Mouse (Mus musculus) stomach, embryonic 16.5 days (tissue): ENCODE measurements around the gene Ufm1. TPM values are rescaled to one million over a fixed set of nuclear protein-coding genes. Genes with fewer than 3 reads are reported as not detected.

Source experiments
- ATAC-seq: fragments of 200-750 bp; cut with Nextera tagmentation; 2 replicates; pipeline ENCODE4 v1.8.0; 2017; ENCODE audit warnings: moderate number of reproducible peaks, moderate TSS enrichment; ENCODE audit not compliant: insufficient read depth, low FRiP score
- H3K27ac ChIP-seq: fragments of 300-500 bp; sonication (generic); 2 replicates; pipeline ENCODE4 v1.5.1; 2014; ENCODE audit warnings: low read length
- H3K27me3 ChIP-seq: fragments of 300-500 bp; sonication (generic); 2 replicates; pipeline ENCODE4 v1.6.1; 2014; ENCODE audit warnings: low read length, control low read depth, mixed read lengths; ENCODE audit not compliant: control insufficient read depth, insufficient read depth
- H3K36me3 ChIP-seq: fragments of 300-500 bp; sonication (generic); 2 replicates; pipeline ENCODE4 v1.6.1; 2014; ENCODE audit warnings: low read length; ENCODE audit not compliant: control insufficient read depth, insufficient read depth
- H3K4me1 ChIP-seq: fragments of 300-500 bp; sonication (generic); 2 replicates; pipeline ENCODE4 v1.6.1; 2014; ENCODE audit warnings: low read length, control low read depth, mixed read lengths; ENCODE audit not compliant: control insufficient read depth, insufficient read depth
- H3K4me2 ChIP-seq: fragments of 300-500 bp; sonication (generic); 2 replicates; pipeline ENCODE4 v1.6.1; 2014; ENCODE audit warnings: low read depth, low read length, mixed read lengths
- H3K4me3 ChIP-seq: fragments of 300-500 bp; sonication (generic); replicated peaks from 2 replicates; pipeline ENCODE4 v1.5.1; 2014; ENCODE audit warnings: mild to moderate bottlenecking, low read length
- H3K9ac ChIP-seq: fragments of 300-500 bp; sonication (generic); 2 replicates; pipeline ENCODE4 v1.6.1; 2014; ENCODE audit warnings: low read length
- H3K9me3 ChIP-seq: fragments of 300-500 bp; sonication (generic); replicated peaks from 2 replicates; pipeline ENCODE4 v1.6.1; 2016; ENCODE audit warnings: low read length, control low read depth; ENCODE audit not compliant: control insufficient read depth
- WGBS: fragments of 180-500 bp; shearing (Covaris S2); extraction: QIAGEN DNeasy Blood & Tissue Kit; methylation state at CpG from one replicate; pipeline ENCODE4 v1.1.7; 2014; 5-methylcytosine and 5-hydroxymethylcytosine counted together
- polyA plus RNA-seq: library from polyadenylated mRNA; unstranded; fragments of >200 nt; fragmentation: Nextera tagmentation; extraction: Ambion mirVana; gene quantifications from 2 replicates; pipeline ENCODE4 v1.2.1, GENCODE M21; 2015

The Ufm1 gene
- polyA plus RNA-seq = 124 and 135 TPM in 2 replicates

DNA sequence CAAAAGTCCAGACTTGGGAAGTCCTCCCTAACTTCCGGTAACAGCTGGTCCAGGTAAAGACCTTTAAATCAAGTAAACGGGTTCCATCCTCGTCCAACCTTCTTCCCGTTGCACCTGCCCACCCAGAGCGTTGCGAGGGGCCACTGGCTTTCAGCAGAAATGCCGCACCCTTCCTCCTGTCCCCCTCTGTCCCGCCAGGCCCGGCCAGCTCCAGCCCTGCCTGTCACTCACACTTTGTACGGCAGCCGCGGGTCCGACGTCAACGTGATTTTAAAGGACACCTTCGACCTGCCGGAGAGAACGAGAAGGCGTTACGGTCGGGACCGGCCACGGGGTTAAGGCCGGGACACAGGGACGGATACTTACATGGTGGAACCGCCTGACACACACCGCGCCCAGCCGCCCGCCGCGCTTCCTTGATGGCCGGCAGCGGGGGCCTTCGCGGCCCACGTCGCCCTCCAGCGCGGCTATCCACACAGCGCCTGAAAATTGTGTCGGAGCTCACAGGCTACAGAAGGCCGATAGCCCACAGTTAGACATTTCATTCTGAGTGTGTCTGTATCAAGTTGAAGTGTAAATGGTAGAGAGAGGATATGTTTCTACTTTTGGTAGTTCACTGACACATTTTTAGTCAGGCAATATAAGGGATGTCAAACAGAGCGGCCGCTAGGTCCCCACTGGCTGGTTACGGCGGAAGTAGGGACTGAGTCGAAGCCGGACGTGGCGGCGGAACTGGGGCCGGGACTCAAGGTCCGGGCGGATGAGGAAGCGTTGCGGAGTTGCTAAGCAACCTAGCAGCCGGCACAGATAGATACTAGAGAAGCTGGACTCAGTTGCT, at the start of gene Ufm1:
Gene Ufm1, minus strand, starts transcription at position 448 of the 838 bp plus-strand sequence.
- Histone ChIP-seq H3K9ac (peak within 1 kb of the TSS; percentile 89), H3K4me3 (peak within 1 kb of the TSS; percentile 90), H3K27ac (peak within 1 kb of the TSS; percentile 28; the same call in 1 of the 2 replicates), H3K9me3 (no peaks in the 10 kb centered on the region), H3K4me2 (peak within 1 kb of the TSS; percentile 71), H3K36me3 (peaks cover 15% of the 10 kb centered on the region), H3K4me1 (peaks cover 10% of the 10 kb centered on the region; the same call in 1 of the 2 replicates), H3K27me3 (no peaks in the 10 kb centered on the region)
- under 1% methylated on average over 58 of the region's 58 CpGs for WGBS
- ATAC-seq = peak; percentile 98

DNA sequence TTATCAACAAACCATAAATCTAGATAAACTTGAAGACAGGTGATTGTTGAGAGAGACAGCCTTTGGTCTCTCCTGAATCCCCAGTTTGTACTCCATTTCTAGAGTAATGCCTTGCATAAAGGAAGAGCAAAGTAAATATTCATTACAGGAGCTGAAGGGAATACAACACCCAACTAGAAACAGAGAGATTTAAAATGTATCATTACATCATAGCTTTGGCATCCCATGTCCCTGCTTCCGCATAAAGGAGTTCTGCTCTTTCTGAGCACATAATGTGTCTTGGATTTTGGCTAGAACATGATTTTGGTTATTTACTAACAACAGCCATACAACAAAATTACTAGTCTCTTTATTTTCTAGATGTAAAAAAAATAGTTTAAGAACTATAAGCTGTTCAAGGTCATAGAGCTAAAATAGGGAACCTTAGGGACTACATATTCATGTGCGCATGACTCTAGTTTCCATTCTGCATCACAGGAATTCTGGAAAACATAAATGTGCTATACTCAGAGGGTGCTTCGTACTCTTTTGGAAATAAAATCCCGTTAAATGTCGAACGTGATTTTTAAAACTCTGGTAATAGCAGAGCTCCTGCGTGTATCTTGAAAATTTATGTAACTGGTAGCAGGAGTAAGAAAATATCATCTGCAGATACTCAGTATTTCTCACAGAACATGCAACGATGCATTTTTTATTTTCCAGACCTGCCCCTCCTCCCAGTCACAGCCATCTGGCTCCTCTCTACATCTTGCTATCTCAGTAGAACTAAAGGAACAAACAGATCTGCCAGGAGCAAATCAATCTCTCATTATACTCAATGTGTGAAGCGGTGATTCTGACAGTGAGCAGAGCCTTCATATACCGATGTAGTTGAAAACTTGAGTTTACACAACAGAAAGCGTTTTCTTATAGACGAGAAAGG, 27.2 kb upstream of the Ufm1 start:
- Histone ChIP-seq H3K4me1 (no peaks in the 10 kb centered on the region), H3K36me3 (no peaks in the 10 kb centered on the region), H3K27ac (no peak overlapping the region), H3K9ac (no peak overlapping the region), H3K4me3 (no peak overlapping the region), H3K9me3 (0 out of 2 replicates have a peak, but pooled peaks cover 6% of the 10 kb centered on the region), H3K27me3 (no peaks in the 10 kb centered on the region), H3K4me2 (no peak overlapping the region)
- no peak for ATAC-seq
- WGBS = 65% methylated on average over 12 of the region's 12 CpGs

DNA sequence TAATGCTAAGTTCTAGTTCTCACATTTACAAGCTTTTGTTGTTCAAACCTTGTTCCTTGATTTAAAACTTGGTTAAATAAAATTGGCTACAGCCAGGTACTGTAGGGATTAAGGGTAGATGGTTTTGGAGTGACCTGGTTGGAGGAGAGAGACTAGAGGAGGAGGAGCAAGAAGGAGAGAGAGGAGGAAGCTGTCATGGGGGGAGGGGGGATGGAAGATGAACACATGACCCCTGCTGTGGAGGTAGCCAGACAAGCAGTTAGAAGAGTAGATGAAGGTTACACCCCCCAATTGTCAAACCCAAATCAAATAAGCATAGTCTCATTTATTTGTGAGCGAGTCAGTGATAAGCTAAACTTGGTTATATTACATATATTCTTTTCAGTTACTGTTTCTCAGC, 8.0 kb upstream of the Ufm1 start:
- WGBS = 85% methylated on average over 1 of the region's 1 CpGs
- no peak overlapping the region for H3K9ac ChIP-seq
- ATAC-seq = no peak
- H3K4me1 ChIP-seq = 0 out of 2 replicates have a peak, but pooled peaks cover 3% of the 10 kb centered on the region
- H3K9me3 ChIP-seq = no peaks in the 10 kb centered on the region
- H3K27ac ChIP-seq = no peak overlapping the region
- no peak overlapping the region for H3K4me3 ChIP-seq
- no peaks in the 10 kb centered on the region for H3K36me3 ChIP-seq
- no peak overlapping the region for H3K4me2 ChIP-seq
- H3K27me3 ChIP-seq = no peaks in the 10 kb centered on the region

DNA sequence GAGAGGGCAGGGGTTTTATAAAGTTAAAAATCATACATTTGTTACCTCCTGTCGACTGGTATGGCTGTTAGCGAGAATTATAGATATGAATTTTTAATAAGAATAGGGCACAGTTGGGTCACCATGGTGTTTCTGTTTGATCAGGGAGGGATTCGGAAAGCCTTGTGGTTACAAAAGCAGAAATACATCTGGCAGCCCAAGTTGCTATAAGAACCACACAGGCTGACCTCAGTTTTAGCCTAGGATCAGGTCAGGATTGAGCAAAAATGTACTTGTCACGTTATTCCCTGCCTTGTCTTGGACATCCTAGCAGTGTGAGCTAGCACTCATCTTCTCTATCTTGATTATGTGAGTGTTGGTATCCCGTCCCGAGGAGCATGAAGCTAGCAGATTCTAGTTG, 6.9 kb upstream of the Ufm1 start:
- ATAC-seq = no peak
- H3K4me3 ChIP-seq = no peak overlapping the region
- H3K4me2 ChIP-seq = no peak overlapping the region
- 69% methylated on average over 6 of the region's 6 CpGs for WGBS
- H3K9me3 ChIP-seq = no peaks in the 10 kb centered on the region
- no peaks in the 10 kb centered on the region for H3K36me3 ChIP-seq
- H3K4me1 ChIP-seq = 0 out of 2 replicates have a peak, but pooled peaks cover 3% of the 10 kb centered on the region
- H3K9ac ChIP-seq = no peak overlapping the region
- no peaks in the 10 kb centered on the region for H3K27me3 ChIP-seq
- no peak overlapping the region for H3K27ac ChIP-seq

DNA sequence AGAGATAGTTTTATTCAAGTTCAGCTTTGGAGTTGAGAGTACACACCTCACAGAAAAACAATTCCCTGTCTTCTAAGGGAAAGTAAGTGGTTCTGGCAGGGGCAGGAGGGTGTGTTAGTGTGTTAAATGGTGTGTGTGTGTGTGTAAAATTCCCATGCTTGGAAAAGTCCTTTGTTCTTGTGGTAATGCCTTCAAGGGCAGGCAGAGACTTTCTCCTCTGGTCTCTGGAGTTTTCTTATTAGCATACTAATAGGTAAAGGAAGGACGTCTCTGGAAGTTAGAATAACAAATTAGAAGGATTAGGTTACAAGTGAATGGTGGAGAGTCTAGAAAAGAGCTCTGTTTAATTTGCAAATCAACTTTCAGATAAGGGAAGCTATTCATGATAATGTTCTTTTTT, 5.6 kb upstream of the Ufm1 start:
- H3K27ac ChIP-seq = peak overlapping the region; percentile 83
- ATAC-seq = no peak
- WGBS = 10% methylated on average over 1 of the region's 1 CpGs
- H3K4me2 ChIP-seq = no peak overlapping the region
- H3K36me3 ChIP-seq = no peaks in the 10 kb centered on the region
- peaks cover 5% of the 10 kb centered on the region; the same call in 1 of the 2 replicates for H3K4me1 ChIP-seq
- H3K27me3 ChIP-seq = no peaks in the 10 kb centered on the region
- no peak overlapping the region for H3K9ac ChIP-seq
- no peaks in the 10 kb centered on the region for H3K9me3 ChIP-seq
- H3K4me3 ChIP-seq = no peak overlapping the region

DNA sequence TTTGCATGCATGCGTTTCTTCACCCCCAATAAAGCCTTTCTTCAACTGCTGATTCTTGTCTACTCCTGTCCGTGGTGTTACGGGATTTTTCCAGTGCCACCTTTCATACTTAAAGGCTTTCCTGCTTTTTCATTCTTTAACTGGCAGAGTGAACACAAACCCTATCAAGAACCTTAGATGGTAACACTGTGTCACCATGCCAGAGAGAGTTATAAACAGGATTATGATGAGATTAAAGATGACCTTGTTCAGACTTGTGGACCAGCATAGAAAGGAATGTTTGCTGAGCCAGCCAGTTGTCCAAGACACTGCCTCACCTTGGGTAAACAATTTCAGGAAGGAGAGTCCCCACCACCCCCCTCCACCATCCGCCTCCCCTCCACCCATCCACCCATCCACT, 4.6 kb upstream of the Ufm1 start:
- Histone ChIP-seq H3K4me1 (peaks cover 6% of the 10 kb centered on the region; the same call in 1 of the 2 replicates), H3K27ac (peak overlapping the region; percentile 36; the same call in 1 of the 2 replicates), H3K4me2 (no peak overlapping the region), H3K4me3 (no peak overlapping the region), H3K9ac (no peak overlapping the region), H3K9me3 (no peaks in the 10 kb centered on the region), H3K27me3 (no peaks in the 10 kb centered on the region), H3K36me3 (no peaks in the 10 kb centered on the region)
- WGBS = 55% methylated on average over 4 of the region's 4 CpGs
- ATAC-seq = peak; percentile 42; the same call in 1 of the 2 replicates

DNA sequence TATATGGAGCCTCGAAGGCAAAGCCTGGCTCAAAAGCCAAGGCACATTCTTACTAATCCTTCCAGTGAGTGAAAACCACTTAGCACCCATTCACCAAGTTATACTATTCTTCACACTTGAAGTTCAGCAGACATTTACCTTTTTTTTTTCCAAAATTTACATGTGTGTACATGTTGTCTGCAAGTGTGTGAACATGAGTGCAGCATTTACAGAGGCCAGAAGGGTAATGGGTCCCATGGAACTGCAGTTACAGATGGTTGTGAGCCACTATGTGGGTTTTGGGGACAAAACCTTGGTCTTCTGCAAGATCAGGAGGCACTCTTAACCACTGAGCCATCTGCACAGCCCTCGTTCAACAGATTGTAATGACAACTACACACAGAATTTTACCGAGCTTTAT, 8.8 kb downstream of the Ufm1 start:
- ATAC-seq = no peak
- WGBS = 88% methylated on average over 3 of the region's 3 CpGs

DNA sequence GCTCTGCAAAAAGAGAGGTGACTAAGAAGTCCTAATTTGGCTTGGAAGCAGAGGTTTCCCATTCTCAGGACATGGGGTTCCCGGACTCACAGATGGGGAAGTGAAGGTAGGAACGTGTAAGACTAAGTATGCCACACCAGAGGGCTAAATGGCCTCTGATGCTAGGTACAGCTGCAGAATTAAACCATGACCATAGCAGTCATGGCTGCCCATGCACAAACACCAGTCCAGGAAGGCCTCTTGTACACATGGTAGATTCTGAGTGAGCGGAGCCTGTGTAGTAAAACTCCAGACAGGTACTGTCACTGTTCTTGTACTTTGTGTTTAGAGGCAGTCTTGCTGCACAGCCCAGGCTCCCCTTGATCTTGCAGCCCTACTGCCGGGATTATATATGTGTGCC, 9.4 kb downstream of the Ufm1 start:
- no peak for ATAC-seq
- WGBS = 82% methylated on average over 4 of the region's 4 CpGs

More for the DNA sequence above, 8.8 kb downstream of the Ufm1 start:
- Histone ChIP-seq H3K27me3 (no peaks in the 10 kb centered on the region), H3K9ac (no peak overlapping the region), H3K36me3 (peaks cover 17% of the 10 kb centered on the region), H3K4me2 (no peak overlapping the region), H3K9me3 (no peaks in the 10 kb centered on the region), H3K4me1 (no peaks in the 10 kb centered on the region), H3K27ac (no peak overlapping the region), H3K4me3 (no peak overlapping the region)

More for the DNA sequence above, 9.4 kb downstream of the Ufm1 start:
- Histone ChIP-seq H3K27ac (no peak overlapping the region), H3K4me3 (no peak overlapping the region), H3K4me1 (no peaks in the 10 kb centered on the region), H3K9me3 (no peaks in the 10 kb centered on the region), H3K9ac (no peak overlapping the region), H3K36me3 (peaks cover 11% of the 10 kb centered on the region), H3K27me3 (no peaks in the 10 kb centered on the region), H3K4me2 (no peak overlapping the region)
